Mouse (Mus musculus) cerebellum, adult 2 months (tissue): ENCODE results near the gene Gpr4.

Experiments used
- CTCF ChIP-seq: fragments of 200-500 bp; IDR thresholded peaks from 2 replicates; pipeline ENCODE4 v1.5.1; 2011; ENCODE audit warnings: low read depth, mild to moderate bottlenecking, control low read depth, low read length, moderate library complexity, borderline replicate concordance; ENCODE audit not compliant: insufficient read depth
- POLR2A ChIP-seq: fragments of 200-500 bp; IDR thresholded peaks from 2 replicates; pipeline ENCODE4 v1.6.1; 2011; ENCODE audit warnings: low read length, control low read depth, borderline replicate concordance; ENCODE audit not compliant: insufficient read depth

- no peak for TF ChIP-seq CTCF
- TF ChIP-seq POLR2A: no peak
Observed at GRCm38 (mm10) chr7:19246855-19247254, 34.5 kb downstream of the Gpr4 start.
